Mouse (Mus musculus) mouse embryonic stem cell (cell line): ENCODE measurements around the gene Rho.

Source experiments
- in situ Hi-C, 2 experiments: fragments of 300-500 bp; cut with MboI; formaldehyde crosslinking; loops; 1 replicate in 1 of 2; 3 replicates in 1 of 2; pipeline ENCODE4 v1.14.3; 2019 to 2020; ENCODE audit warnings: low sequenced_read_pairs in 2 of 2, low pct_unique_long_range_greater_than_20kb in 1 of 2, mixed read lengths in 1 of 2; ENCODE audit not compliant: unreplicated experiment in 1 of 2

Gene Rho

GRCm38 (mm10) chr6:115941128-115941527 lies 9.6 kb downstream of the Rho start:
- in situ Hi-C loops = no loop called here

GRCm38 (mm10) chr6:115943498-115944427 lies 12.2 kb downstream of the Rho start:
- in situ Hi-C loops = no loop called here

GRCm38 (mm10) chr6:115944638-115945037 lies 13.1 kb downstream of the Rho start, which contains the start of gene H1foo:
Gene H1foo (plus strand): TSS chr6:115944938.
- in situ Hi-C loops = no loop called here

GRCm38 (mm10) chr6:115945633-115946032 lies 14.1 kb downstream of the Rho start:
- in situ Hi-C loops = no loop called here

GRCm38 (mm10) chr6:115946389-115946788 lies 14.8 kb downstream of the Rho start:
- in situ Hi-C loops = no loop called here

GRCm38 (mm10) chr6:115954506-115955074 lies 23.0 kb downstream of the Rho start:
- in situ Hi-C loops = no loop called here

GRCm38 (mm10) chr6:115955169-115955568 lies 23.6 kb downstream of the Rho start:
- in situ Hi-C loops = no loop called here

- in situ Hi-C loops = no loop called here
Observed at GRCm38 (mm10) chr6:115955664-115956063, 24.1 kb downstream of the Rho start.

- in situ Hi-C loops = no loop called here
Observed at GRCm38 (mm10) chr6:115956418-115956921, 24.9 kb downstream of the Rho start.

- in situ Hi-C loops = no loop called here
Observed at GRCm38 (mm10) chr6:115956922-115957601, 25.5 kb downstream of the Rho start.

- in situ Hi-C loops = no loop called here
Observed at GRCm38 (mm10) chr6:115957681-115958080, 26.1 kb downstream of the Rho start.

GRCm38 (mm10) chr6:115958445-115958844 lies 26.9 kb downstream of the Rho start:
- in situ Hi-C loops = no loop called here

GRCm38 (mm10) chr6:115959151-115959691 lies 27.7 kb downstream of the Rho start:
- in situ Hi-C loops = no loop called here

- in situ Hi-C loops = no loop called here
Observed at GRCm38 (mm10) chr6:115960322-115960721, 28.8 kb downstream of the Rho start.

- in situ Hi-C loops = no loop called here
Observed at GRCm38 (mm10) chr6:115961743-115962142, 30.2 kb downstream of the Rho start.

- in situ Hi-C loops = no loop called here
Observed at GRCm38 (mm10) chr6:115962439-115963085, 31.0 kb downstream of the Rho start.

GRCm38 (mm10) chr6:115963656-115964055 lies 32.1 kb downstream of the Rho start:
- in situ Hi-C loops = no loop called here

- in situ Hi-C loops = no loop called here
Observed at GRCm38 (mm10) chr6:115966227-115966966, 34.8 kb downstream of the Rho start.
